9 mouse cellular contexts compared by ENCODE assay signal in the genomic region with DNA sequence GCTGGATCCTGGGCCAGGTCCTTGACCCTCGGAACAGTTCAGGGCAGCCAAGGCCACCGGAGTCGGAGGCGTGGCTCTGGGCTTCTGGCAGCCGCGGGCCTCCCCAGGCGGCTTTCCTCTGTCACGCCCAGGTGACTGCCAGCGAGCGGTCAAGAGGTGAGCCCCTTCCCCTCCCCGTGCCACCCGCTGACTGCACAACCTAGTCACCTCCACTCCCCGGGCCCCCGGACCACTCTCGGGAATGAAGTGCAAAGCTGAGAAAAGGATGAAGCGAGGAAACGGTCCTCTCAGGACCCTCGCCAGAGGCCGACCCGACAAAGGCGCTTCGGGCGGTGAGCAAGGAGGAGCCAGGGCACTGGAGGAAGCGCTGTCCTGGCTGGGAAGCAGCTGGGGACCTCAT. TPM values are rescaled to one million over a fixed set of nuclear protein-coding genes. Genes with fewer than 3 reads are reported as not detected.
DNase-seq lines count a peak whose midpoint lies in the region; ATAC-seq lines count a peak whose summit lies in the region.
"Not testable (repeated sequence)": the region's sequence is repeated elsewhere in the genome, so short reads cannot be mapped to it uniquely, and the experiment has no call there.
"Had no signal": no experiment of that assay in that cellular context is flagged by ENCODE, and none has a peak within 500 bp of the region (broad histone marks: within the 10 kb centered on the region; RNA-seq: fewer than 3 reads in every experiment).

No protein-coding gene starts in this region.

- not testable (repeated sequence) for H3K4me1 ChIP-seq in forebrain, embryonic 10.5 days; heart, embryonic 11.5 days (ENCODE audit: control insufficient read depth, insufficient read depth, low read length); intestine, embryonic 14.5 days (replicated peaks; ENCODE audit: control insufficient read depth, insufficient read depth, low read length); lung, embryonic 16.5 days (replicated peaks; ENCODE audit: control insufficient read depth, insufficient read depth, low read length)

- H3K27me3 ChIP-seq in forebrain, embryonic 10.5 days (ENCODE audit: poor library complexity, severe bottlenecking); heart, embryonic 11.5 days (ENCODE audit: control insufficient read depth, insufficient read depth, low read length); intestine, embryonic 14.5 days (replicated peaks; ENCODE audit: control insufficient read depth, insufficient read depth, low read length); lung, embryonic 16.5 days (ENCODE audit: control insufficient read depth, insufficient read depth, low read depth, low read length): not testable (repeated sequence)

- H3K36me3 ChIP-seq in forebrain, embryonic 10.5 days (replicated peaks); heart, embryonic 11.5 days (ENCODE audit: control insufficient read depth, insufficient read depth, low read length); intestine, embryonic 14.5 days (ENCODE audit: control insufficient read depth, insufficient read depth, low read length); lung, embryonic 16.5 days (ENCODE audit: control insufficient read depth, insufficient read depth, low read length): not testable (repeated sequence)

- not testable (repeated sequence) for ATAC-seq in heart, embryonic 11.5 days (replicated peaks; ENCODE audit: insufficient number of reproducible peaks, low FRiP score, low TSS enrichment); intestine, embryonic 14.5 days (replicated peaks; ENCODE audit: low FRiP score, low TSS enrichment, low read depth); lung, embryonic 16.5 days (ENCODE audit: low read depth)

- H3K4me3 ChIP-seq in forebrain, embryonic 10.5 days: peak overlapping the region; percentile 60
- peak overlapping the region; percentile 45 for H3K4me3 ChIP-seq in heart, embryonic 11.5 days (ENCODE audit: low read depth, low read length)
- peak overlapping the region; percentile 37 for H3K4me3 ChIP-seq in intestine, embryonic 14.5 days (ENCODE audit: low read depth, low read length)
- H3K4me3 ChIP-seq in lung, embryonic 16.5 days (ENCODE audit: low read length): peak overlapping the region; percentile 43

- H3K9ac ChIP-seq in heart, embryonic 11.5 days (ENCODE audit: low read depth, low read length); intestine, embryonic 14.5 days (ENCODE audit: low read length): not testable (repeated sequence)
- H3K9ac ChIP-seq in lung, embryonic 16.5 days (ENCODE audit: low read length): peak overlapping the region; percentile 41; the same call in 1 of the 2 replicates

- peak overlapping the region; percentile 72 for H3K27ac ChIP-seq in forebrain, embryonic 10.5 days
- not testable (repeated sequence) for H3K27ac ChIP-seq in heart, embryonic 11.5 days (ENCODE audit: low read depth, low read length); intestine, embryonic 14.5 days (ENCODE audit: low read depth); lung, embryonic 16.5 days (ENCODE audit: low read length)

- intact Hi-C loops in left cerebral cortex, postnatal 36 days (cut with DNase I): not testable (repeated sequence)

- peak; percentile 2 for DNase-seq in cerebellum, adult 11-12 months
- peak; percentile 36 for DNase-seq in forebrain, embryonic 10.5 days (ENCODE audit: extremely low spot score, low spot score)
- DNase-seq in intestine, embryonic 14.5 days (ENCODE audit: low spot score): peak; percentile 65
- peak; percentile 5 to 8 for DNase-seq in left cerebral cortex, postnatal 36 days (ENCODE audit: low spot score in 2 of 2)
- peak; percentile 1 to 3 for DNase-seq in right cerebral cortex, adult 2 months (ENCODE audit: low spot score in 2 of 2)

- H3K9me3 ChIP-seq in forebrain, embryonic 10.5 days; heart, embryonic 11.5 days (replicated peaks; ENCODE audit: control insufficient read depth, low read length); intestine, embryonic 14.5 days (ENCODE audit: control insufficient read depth, low read length); lung, embryonic 16.5 days (ENCODE audit: control insufficient read depth, low read length): not testable (repeated sequence)

- H3K4me2 ChIP-seq in heart, embryonic 11.5 days: peak overlapping the region; percentile 73
- H3K4me2 ChIP-seq in intestine, embryonic 14.5 days (ENCODE audit: low read length): peak overlapping the region; percentile 58
- peak overlapping the region; percentile 64 for H3K4me2 ChIP-seq in lung, embryonic 16.5 days (ENCODE audit: low read depth, low read length)

- 1% methylated on average over 23 of the region's 24 CpGs for WGBS in forebrain, embryonic 10.5 days
- WGBS in heart, embryonic 11.5 days (ENCODE audit: insufficient replicate concordance): 2% methylated on average over 19 of the region's 24 CpGs
- WGBS in intestine, embryonic 14.5 days: under 1% methylated on average over 20 of the region's 24 CpGs
- 2% methylated on average over 19 of the region's 24 CpGs for WGBS in lung, embryonic 16.5 days

RNA-seq across cellular contexts. Expression of gene Gm3248, which starts 0.4 kb away (rescaled TPM):
- 0.26 and 0.59 TPM in 2 replicates for polyA plus RNA-seq in forebrain, embryonic 10.5 days (2016; fragmentation: Nextera tagmentation; extraction: Ambion mirVana)
- 0.73 and 1.2 TPM in 2 replicates for polyA plus RNA-seq in heart, embryonic 11.5 days (2014; fragmentation: Nextera tagmentation; extraction: Ambion mirVana)
- polyA plus RNA-seq in intestine, embryonic 14.5 days (2014; fragmentation: Nextera tagmentation; extraction: Ambion mirVana): 0.64 and 1.0 TPM in 2 replicates
- under 1 TPM; 0.74 to 0.84 TPM for total RNA-seq in left cerebral cortex, postnatal 36 days (2021)
- polyA plus RNA-seq in lung, embryonic 16.5 days (2015; fragmentation: Nextera tagmentation; extraction: Ambion mirVana): 0.49 and 0.68 TPM in 2 replicates
- total RNA-seq: megakaryocyte, adult 5-6 weeks had no signal

RNA-seq across cellular contexts. Expression of gene Gm3453, which starts 17.8 kb away (rescaled TPM):
- not detected in 2 replicates for polyA plus RNA-seq in forebrain, embryonic 10.5 days (2016; fragmentation: Nextera tagmentation; extraction: Ambion mirVana)
- polyA plus RNA-seq in heart, embryonic 11.5 days (2014; fragmentation: Nextera tagmentation; extraction: Ambion mirVana): not detected in 2 replicates
- not detected in 2 replicates for polyA plus RNA-seq in intestine, embryonic 14.5 days (2014; fragmentation: Nextera tagmentation; extraction: Ambion mirVana)
- total RNA-seq in left cerebral cortex, postnatal 36 days (2021): not detected
- not detected in 2 replicates for polyA plus RNA-seq in lung, embryonic 16.5 days (2015; fragmentation: Nextera tagmentation; extraction: Ambion mirVana)
- total RNA-seq: megakaryocyte, adult 5-6 weeks had no signal
- polyA plus RNA-seq: large intestine, adult 2 months had no signal

Comparison
In these comparisons a context has a peak if more than half of its experiments do, and no peak if none do; other contexts are left out.
1. DNase-seq: peak in every context shown above with its lines; median percentile 65 in intestine, embryonic 14.5 days; 36 in forebrain, embryonic 10.5 days; 6 in left cerebral cortex, postnatal 36 days; 2 in cerebellum, adult 11-12 months; 2 in right cerebral cortex, adult 2 months.